In the genomic region with DNA sequence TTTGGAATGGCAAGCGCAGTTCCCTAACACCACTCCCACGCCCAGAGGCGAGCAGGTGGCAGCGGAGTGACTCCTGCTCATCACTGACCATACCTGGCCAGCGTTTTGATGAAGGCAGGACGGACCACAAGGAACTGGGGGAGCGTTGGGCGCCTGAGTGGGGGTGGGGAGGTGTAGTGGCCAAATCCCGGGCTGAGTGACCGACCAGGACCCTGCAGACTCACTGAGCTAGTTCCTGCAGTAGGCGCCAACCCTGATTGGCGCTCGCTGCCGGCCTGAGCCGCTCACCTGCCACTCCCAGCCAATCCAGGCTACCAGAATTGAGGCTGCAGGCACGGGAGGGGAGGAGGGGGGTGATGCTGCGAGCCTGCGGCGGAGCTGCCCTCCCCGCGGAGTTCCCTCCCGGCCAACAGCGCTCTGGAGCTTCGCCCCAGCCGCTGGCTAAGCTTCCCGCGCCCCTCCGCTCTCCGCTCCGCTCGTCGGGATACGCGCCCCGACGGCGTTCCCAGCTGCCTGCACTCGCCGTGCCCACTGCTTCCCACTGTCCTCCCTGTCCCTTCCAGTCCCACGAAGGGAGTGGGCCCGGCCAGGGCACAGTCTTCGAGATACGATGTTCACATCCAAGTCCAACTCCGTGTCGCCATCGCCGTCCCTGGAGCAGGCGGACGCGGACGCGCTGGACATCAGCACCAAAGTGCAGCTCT, we compare ENCODE assay signal across 8 mouse cellular contexts. TPM values are rescaled to one million over a fixed set of nuclear protein-coding genes. Genes with fewer than 3 reads are reported as not detected.
DNase-seq lines count a peak whose midpoint lies in the region; ATAC-seq and TF ChIP-seq lines count a peak whose summit lies in the region.

A gene (plus strand): TSS at position 323 of the 704 bp plus-strand sequence.

- H3K27me3 ChIP-seq in forebrain, embryonic 15.5 days = peaks cover 42% of the 10 kb centered on the region
- H3K27me3 ChIP-seq in hindbrain, postnatal 0 days (ENCODE audit: insufficient read depth, low read length) = peaks cover 19% of the 10 kb centered on the region; the same call in 1 of the 2 replicates
- peaks cover 71% of the 10 kb centered on the region for H3K27me3 ChIP-seq in limb, embryonic 12.5 days
- peaks cover 36% of the 10 kb centered on the region for H3K27me3 ChIP-seq in midbrain, embryonic 11.5 days (ENCODE audit: control insufficient read depth, insufficient read depth, low read length)
- peaks cover 28% of the 10 kb centered on the region for H3K27me3 ChIP-seq in stomach, embryonic 16.5 days (ENCODE audit: control insufficient read depth, insufficient read depth, low read length)

- no peaks in the 10 kb centered on the region for H3K36me3 ChIP-seq in forebrain, embryonic 15.5 days
- H3K36me3 ChIP-seq in hindbrain, postnatal 0 days (ENCODE audit: insufficient read depth, low read length) = no peaks in the 10 kb centered on the region
- no peaks in the 10 kb centered on the region for H3K36me3 ChIP-seq in limb, embryonic 12.5 days
- H3K36me3 ChIP-seq in midbrain, embryonic 11.5 days (ENCODE audit: control insufficient read depth, insufficient read depth, low read length) = no peaks in the 10 kb centered on the region
- H3K36me3 ChIP-seq in stomach, embryonic 16.5 days (ENCODE audit: control insufficient read depth, insufficient read depth, low read length) = no peaks in the 10 kb centered on the region

- H3K4me3 ChIP-seq in forebrain, embryonic 15.5 days = peak within 1 kb of the TSS; percentile 36
- peak within 1 kb of the TSS; percentile 41 for H3K4me3 ChIP-seq in hindbrain, postnatal 0 days (ENCODE audit: low read length)
- H3K4me3 ChIP-seq in limb, embryonic 12.5 days (replicated peaks) = peak within 1 kb of the TSS; percentile 41
- H3K4me3 ChIP-seq in midbrain, embryonic 11.5 days (ENCODE audit: low read depth, low read length) = peak within 1 kb of the TSS; percentile 35
- H3K4me3 ChIP-seq in stomach, embryonic 16.5 days (replicated peaks; ENCODE audit: low read length) = peak within 1 kb of the TSS; percentile 52

- peak; percentile 71 for DNase-seq in ZHBTc4 (ENCODE audit: low read depth, low spot score)
- DNase-seq in cerebellum, adult 18-20 months = peak; percentile 62 to 81
- DNase-seq in hindbrain, postnatal 0 days (ENCODE audit: low spot score) = peak; percentile 63
- peak; percentile 93 for DNase-seq in midbrain, embryonic 11.5 days (ENCODE audit: low spot score, missing footprints)

- H3K27ac ChIP-seq in forebrain, embryonic 15.5 days (replicated peaks) = no peak within 1 kb of the TSS
- no peak within 1 kb of the TSS for H3K27ac ChIP-seq in hindbrain, postnatal 0 days
- no peak within 1 kb of the TSS for H3K27ac ChIP-seq in limb, embryonic 12.5 days
- H3K27ac ChIP-seq in midbrain, embryonic 11.5 days (ENCODE audit: low read depth, low read length) = no peak within 1 kb of the TSS
- 0 out of 2 replicates have a peak within 1 kb of the TSS, but pooled peaks have one; percentile 16 for H3K27ac ChIP-seq in stomach, embryonic 16.5 days (ENCODE audit: low read length)

- H3K4me1 ChIP-seq in forebrain, embryonic 15.5 days = peaks cover 22% of the 10 kb centered on the region
- H3K4me1 ChIP-seq in hindbrain, postnatal 0 days (ENCODE audit: insufficient read depth, low read length) = peaks cover 14% of the 10 kb centered on the region; the same call in 1 of the 2 replicates
- H3K4me1 ChIP-seq in limb, embryonic 12.5 days (replicated peaks) = peaks cover 16% of the 10 kb centered on the region
- peaks cover 11% of the 10 kb centered on the region for H3K4me1 ChIP-seq in midbrain, embryonic 11.5 days (ENCODE audit: control insufficient read depth, insufficient read depth, low read length)
- peaks cover 18% of the 10 kb centered on the region; the same call in 1 of the 2 replicates for H3K4me1 ChIP-seq in stomach, embryonic 16.5 days (ENCODE audit: control insufficient read depth, insufficient read depth, low read length)

- peak; percentile 62; the same call in 1 of the 2 replicates for ATAC-seq in forebrain, embryonic 15.5 days (replicated peaks)
- peak; percentile 73 for ATAC-seq in hindbrain, postnatal 0 days
- peak; percentile 47; the same call in 1 of the 2 replicates for ATAC-seq in limb, embryonic 12.5 days (ENCODE audit: insufficient number of reproducible peaks, insufficient read depth, low FRiP score, low TSS enrichment, low read depth)
- ATAC-seq in midbrain, embryonic 11.5 days (ENCODE audit: low FRiP score) = peak; percentile 66; the same call in 1 of the 2 replicates
- ATAC-seq in stomach, embryonic 16.5 days (ENCODE audit: insufficient read depth, low FRiP score) = peak; percentile 86
- ATAC-seq in activated CD4-positive, CD25-positive, alpha-beta regulatory T cell, adult 4 months = no peak

- WGBS in forebrain, embryonic 15.5 days = 1% methylated on average over 48 of the region's 52 CpGs
- under 1% methylated on average over 47 of the region's 52 CpGs for WGBS in hindbrain, postnatal 0 days
- WGBS in limb, embryonic 12.5 days = under 1% methylated on average over 48 of the region's 52 CpGs
- under 1% methylated on average over 43 of the region's 52 CpGs for WGBS in midbrain, embryonic 11.5 days
- under 1% methylated on average over 46 of the region's 52 CpGs for WGBS in stomach, embryonic 16.5 days

- H3K9ac ChIP-seq in forebrain, embryonic 15.5 days (replicated peaks) = peak within 1 kb of the TSS; percentile 14; the same call in 1 of the 2 replicates
- H3K9ac ChIP-seq in hindbrain, postnatal 0 days (replicated peaks; ENCODE audit: low read length) = peak within 1 kb of the TSS; percentile 38
- peak within 1 kb of the TSS; percentile 37 for H3K9ac ChIP-seq in limb, embryonic 12.5 days (replicated peaks)
- H3K9ac ChIP-seq in midbrain, embryonic 11.5 days (ENCODE audit: low read length) = 0 out of 2 replicates have a peak within 1 kb of the TSS, but pooled peaks have one; percentile 1
- H3K9ac ChIP-seq in stomach, embryonic 16.5 days (ENCODE audit: low read length) = peak within 1 kb of the TSS; percentile 70

- no peak for TF ChIP-seq CTCF in hindbrain, postnatal 0 days (IDR thresholded peaks at IDR 0.05; ENCODE audit: low read depth)

- H3K9me3 ChIP-seq in forebrain, embryonic 15.5 days = no peaks in the 10 kb centered on the region
- H3K9me3 ChIP-seq in hindbrain, postnatal 0 days (ENCODE audit: low read length) = no peaks in the 10 kb centered on the region
- H3K9me3 ChIP-seq in limb, embryonic 12.5 days = no peaks in the 10 kb centered on the region
- H3K9me3 ChIP-seq in midbrain, embryonic 11.5 days (ENCODE audit: control insufficient read depth, low read length) = no peaks in the 10 kb centered on the region
- no peaks in the 10 kb centered on the region for H3K9me3 ChIP-seq in stomach, embryonic 16.5 days (replicated peaks; ENCODE audit: control insufficient read depth, low read length)

- H3K4me2 ChIP-seq in forebrain, embryonic 15.5 days (replicated peaks) = peak within 1 kb of the TSS; percentile 52
- peak within 1 kb of the TSS; percentile 59 for H3K4me2 ChIP-seq in hindbrain, postnatal 0 days (ENCODE audit: low read depth, low read length)
- peak within 1 kb of the TSS; percentile 68 for H3K4me2 ChIP-seq in limb, embryonic 12.5 days
- H3K4me2 ChIP-seq in midbrain, embryonic 11.5 days = peak within 1 kb of the TSS; percentile 46
- peak within 1 kb of the TSS; percentile 72 for H3K4me2 ChIP-seq in stomach, embryonic 16.5 days (ENCODE audit: low read depth, low read length)

RNA-seq across cellular contexts. Expression of the gene that starts here (rescaled TPM):
- 0.46 and 0.89 TPM in 2 replicates for polyA plus RNA-seq in forebrain, embryonic 15.5 days (2015; fragmentation: Nextera tagmentation; extraction: Ambion mirVana)
- 7.1 and 9.8 TPM in 2 replicates for total RNA-seq in hindbrain, postnatal 0 days (2014; rRNA removed)
- 6.6 and 7.2 TPM in 2 replicates for polyA plus RNA-seq in hindbrain, postnatal 0 days (2015; fragmentation: Nextera tagmentation; extraction: Ambion mirVana)
- 0.44 TPM in 1 of 2 replicates, not detected in the other for polyA plus RNA-seq in limb, embryonic 12.5 days (2016; fragmentation: Nextera tagmentation; extraction: Ambion mirVana)
- polyA plus RNA-seq in midbrain, embryonic 11.5 days (2014; fragmentation: Nextera tagmentation; extraction: Ambion mirVana) = 1.1 and 1.4 TPM in 2 replicates
- 4.4 and 4.6 TPM in 2 replicates for polyA plus RNA-seq in stomach, embryonic 16.5 days (2015; fragmentation: Nextera tagmentation; extraction: Ambion mirVana)
- polyA plus RNA-seq in activated CD4-positive, CD25-positive, alpha-beta regulatory T cell, adult 4 months (2017; shearing (Covaris generic)) = 1 to 10 TPM in 1 of 2 experiments, under 1 TPM in 1; 0.36 to 1.3 TPM

Comparison
In these comparisons a context has a peak if more than half of its experiments do, and no peak if none do; other contexts are left out.
1. Peak in ATAC-seq, H3K4me3 ChIP-seq, H3K9ac ChIP-seq and H3K4me2 ChIP-seq in forebrain, embryonic 15.5 days; RNA of the gene not detected or under 1 TPM.
2. Peak in ATAC-seq, H3K4me3 ChIP-seq, H3K9ac ChIP-seq and H3K4me2 ChIP-seq in limb, embryonic 12.5 days; RNA of the gene not detected or under 1 TPM.
3. H3K9ac ChIP-seq: peak in every context shown above with its lines; median percentile 70 in stomach, embryonic 16.5 days; 38 in hindbrain, postnatal 0 days; 37 in limb, embryonic 12.5 days; 14 in forebrain, embryonic 15.5 days; 1 in midbrain, embryonic 11.5 days.